Mouse (Mus musculus): ENCODE results near the gene Inppl1.

Inppl1 gene

GRCm38 (mm10) chr7:101837606-101838471 is at the start of gene Inppl1:
Inppl1 (minus strand) TSS chr7:101838229.
- peak; percentile 91 for DNase-seq (ENCODE audit: low spot score)

GRCm38 (mm10) chr7:101886274-101886673 is 48.2 kb upstream of the Inppl1 start:
- no peak for DNase-seq (ENCODE audit: low spot score)

GRCm38 (mm10) chr7:101884160-101884559 is 46.1 kb upstream of the Inppl1 start:
- no peak for DNase-seq (ENCODE audit: low spot score)

- DNase-seq (ENCODE audit: low spot score) = no peak
Observed at GRCm38 (mm10) chr7:101882413-101883154, 44.6 kb upstream of the Inppl1 start.

GRCm38 (mm10) chr7:101880855-101881254 is 42.8 kb upstream of the Inppl1 start:
- DNase-seq (ENCODE audit: low spot score) = no peak

- peak; percentile 57 for DNase-seq (ENCODE audit: low spot score)
Observed at GRCm38 (mm10) chr7:101875978-101876377, 37.9 kb upstream of the Inppl1 start.

- DNase-seq (ENCODE audit: low spot score) = peak; percentile 48
Observed at GRCm38 (mm10) chr7:101871296-101871695, 33.3 kb upstream of the Inppl1 start.

GRCm38 (mm10) chr7:101870629-101871028 is 32.6 kb upstream of the Inppl1 start, which contains the start of gene Folr1:
Folr1 (minus strand) TSS chr7:101870788.
- DNase-seq (ENCODE audit: low spot score) = no peak

GRCm38 (mm10) chr7:101869163-101869500 is 31.1 kb upstream of the Inppl1 start:
- DNase-seq (ENCODE audit: low spot score) = no peak

- DNase-seq (ENCODE audit: low spot score) = peak; percentile 75
Observed at GRCm38 (mm10) chr7:101868241-101869162, 30.5 kb upstream of the Inppl1 start.

- DNase-seq (ENCODE audit: low spot score) = no peak
Observed at GRCm38 (mm10) chr7:101867482-101867881, 29.5 kb upstream of the Inppl1 start.

GRCm38 (mm10) chr7:101866491-101867265 is 28.6 kb upstream of the Inppl1 start:
- no peak for DNase-seq (ENCODE audit: low spot score)

- no peak for DNase-seq (ENCODE audit: low spot score)
Observed at GRCm38 (mm10) chr7:101863415-101863814, 25.4 kb upstream of the Inppl1 start, which contains the start of gene Anapc15. Anapc15 (plus strand) TSS chr7:101863715.

GRCm38 (mm10) chr7:101862291-101862690 is 24.3 kb upstream of the Inppl1 start:
- no peak for DNase-seq (ENCODE audit: low spot score)

GRCm38 (mm10) chr7:101860978-101861377 is 22.9 kb upstream of the Inppl1 start:
- DNase-seq (ENCODE audit: low spot score) = no peak

GRCm38 (mm10) chr7:101858362-101858761 is 20.3 kb upstream of the Inppl1 start:
- no peak for DNase-seq (ENCODE audit: low spot score)

- DNase-seq (ENCODE audit: low spot score) = no peak
Observed at GRCm38 (mm10) chr7:101857094-101857493, 19.1 kb upstream of the Inppl1 start, which contains the start of gene Folr2. Folr2 (minus strand) TSS chr7:101857194.

- DNase-seq (ENCODE audit: low spot score) = no peak
Observed at GRCm38 (mm10) chr7:101853816-101854215, 15.8 kb upstream of the Inppl1 start.

- no peak for DNase-seq (ENCODE audit: low spot score)
Observed at GRCm38 (mm10) chr7:101852846-101853245, 14.8 kb upstream of the Inppl1 start.

- no peak for DNase-seq (ENCODE audit: low spot score)
Observed at GRCm38 (mm10) chr7:101851689-101852088, 13.7 kb upstream of the Inppl1 start.

GRCm38 (mm10) chr7:101847934-101848333 is 9.9 kb upstream of the Inppl1 start:
- DNase-seq (ENCODE audit: low spot score) = no peak
